Mouse (Mus musculus) midbrain, embryonic 16.5 days (tissue): ENCODE measurements around the gene Tmem178b. TPM values are rescaled to one million over a fixed set of nuclear protein-coding genes. Genes with fewer than 3 reads are reported as not detected.
A peak's percentile ranks its signal among the peaks of the same experiment; 100 is the strongest.

Experiments used
- ATAC-seq: fragments of 200-750 bp; cut with Nextera tagmentation; 2 replicates; pipeline ENCODE4 v1.8.0; 2017; ENCODE audit warnings: moderate TSS enrichment
- H3K27ac ChIP-seq: fragments of 300-500 bp; sonication (generic); 2 replicates; pipeline ENCODE4 v1.5.1; 2014; ENCODE audit warnings: mild to moderate bottlenecking, low read length, mixed read lengths
- H3K27me3 ChIP-seq: fragments of 300-500 bp; sonication (generic); 2 replicates; pipeline ENCODE4 v1.6.1; 2014; ENCODE audit warnings: low read depth, low read length, mixed read lengths; ENCODE audit not compliant: control insufficient read depth, insufficient read depth
- H3K36me3 ChIP-seq: fragments of 300-500 bp; sonication (generic); 2 replicates; pipeline ENCODE4 v1.6.1; 2014; ENCODE audit warnings: mild to moderate bottlenecking, low read length, moderate library complexity, mixed read lengths; ENCODE audit not compliant: control insufficient read depth, insufficient read depth
- H3K4me1 ChIP-seq: fragments of 300-500 bp; sonication (generic); 2 replicates; pipeline ENCODE4 v1.6.1; 2014; ENCODE audit warnings: mild to moderate bottlenecking, low read length, mixed read lengths; ENCODE audit not compliant: control insufficient read depth, insufficient read depth
- H3K4me2 ChIP-seq: fragments of 300-500 bp; sonication (generic); 2 replicates; pipeline ENCODE4 v1.6.1; 2014; ENCODE audit warnings: mild to moderate bottlenecking, low read length, mixed read lengths
- H3K4me3 ChIP-seq: fragments of 300-500 bp; sonication (generic); 2 replicates; pipeline ENCODE4 v1.5.1; 2014; ENCODE audit warnings: low read depth, mild to moderate bottlenecking, low read length, moderate library complexity, mixed read lengths
- H3K9ac ChIP-seq: fragments of 300-500 bp; sonication (generic); 2 replicates; pipeline ENCODE4 v1.6.1; 2014; ENCODE audit warnings: low read depth, low read length, mixed read lengths
- H3K9me3 ChIP-seq: fragments of 300-500 bp; sonication (generic); replicated peaks from 2 replicates; pipeline ENCODE4 v1.6.1; 2014; ENCODE audit warnings: mild to moderate bottlenecking, low read length, mixed read lengths; ENCODE audit not compliant: control insufficient read depth, poor library complexity, severe bottlenecking
- WGBS: fragments of 180-500 bp; shearing (Covaris S2); extraction: QIAGEN DNeasy Blood & Tissue Kit; methylation state at CpG from one replicate; pipeline ENCODE4 v1.1.7; 2014; 5-methylcytosine and 5-hydroxymethylcytosine counted together
- polyA plus RNA-seq: library from polyadenylated mRNA; unstranded; fragments of >200 nt; fragmentation: Nextera tagmentation; extraction: Ambion mirVana; gene quantifications from 2 replicates; pipeline ENCODE4 v1.2.1, GENCODE M21; 2015

Gene Tmem178b
- polyA plus RNA-seq, 1 experiment from 2014 or later = 32.8 TPM

GRCm38 (mm10) chr6:40238857-40239256 is 365.8 kb downstream of the Tmem178b start:
- Histone ChIP-seq H3K27me3 (no peaks in the 10 kb centered on the region), H3K9ac (no peak overlapping the region), H3K4me3 (no peak overlapping the region), H3K4me2 (no peak overlapping the region), H3K36me3 (no peaks in the 10 kb centered on the region), H3K9me3 (no peaks in the 10 kb centered on the region), H3K27ac (no peak overlapping the region), H3K4me1 (peaks cover 10% of the 10 kb centered on the region)
- 61% methylated on average over 3 of the region's 3 CpGs for WGBS
- ATAC-seq = peak; percentile 50; the same call in 1 of the 2 replicates

- Histone ChIP-seq H3K27me3 (no peaks in the 10 kb centered on the region), H3K9me3 (no peaks in the 10 kb centered on the region), H3K4me3 (no peak overlapping the region), H3K36me3 (no peaks in the 10 kb centered on the region), H3K9ac (no peak overlapping the region), H3K27ac (no peak overlapping the region), H3K4me1 (no peaks in the 10 kb centered on the region), H3K4me2 (no peak overlapping the region)
- 84% methylated on average over 2 of the region's 2 CpGs for WGBS
- ATAC-seq = no peak
Measured at GRCm38 (mm10) chr6:40240671-40241070, 367.6 kb downstream of the Tmem178b start.

- 94% methylated on average over 17 of the region's 17 CpGs for WGBS
- Histone ChIP-seq H3K4me1 (no peaks in the 10 kb centered on the region), H3K9ac (no peak overlapping the region), H3K36me3 (no peaks in the 10 kb centered on the region), H3K4me3 (no peak overlapping the region), H3K27me3 (no peaks in the 10 kb centered on the region), H3K27ac (no peak overlapping the region), H3K4me2 (no peak overlapping the region), H3K9me3 (no peaks in the 10 kb centered on the region)
- ATAC-seq = no peak
Measured at GRCm38 (mm10) chr6:40247398-40247946, 374.4 kb downstream of the Tmem178b start.

GRCm38 (mm10) chr6:40249939-40250338 is 376.9 kb downstream of the Tmem178b start:
- Histone ChIP-seq H3K4me1 (peaks cover 4% of the 10 kb centered on the region; the same call in 1 of the 2 replicates), H3K4me3 (no peak overlapping the region), H3K27me3 (no peaks in the 10 kb centered on the region), H3K27ac (no peak overlapping the region), H3K4me2 (no peak overlapping the region), H3K9me3 (no peaks in the 10 kb centered on the region), H3K9ac (no peak overlapping the region), H3K36me3 (no peaks in the 10 kb centered on the region)
- no peak for ATAC-seq

- Histone ChIP-seq H3K36me3 (no peaks in the 10 kb centered on the region), H3K4me1 (no peaks in the 10 kb centered on the region), H3K9me3 (no peaks in the 10 kb centered on the region), H3K9ac (no peak overlapping the region), H3K27me3 (no peaks in the 10 kb centered on the region), H3K4me3 (no peak overlapping the region), H3K4me2 (no peak overlapping the region), H3K27ac (no peak overlapping the region)
- no peak for ATAC-seq
- 95% methylated on average over 1 of the region's 1 CpGs for WGBS
Measured at GRCm38 (mm10) chr6:40263687-40264086, 390.6 kb downstream of the Tmem178b start.

GRCm38 (mm10) chr6:40300707-40301106 is 427.6 kb downstream of the Tmem178b start:
- no peaks in the 10 kb centered on the region for H3K36me3 ChIP-seq
- no peak for ATAC-seq
- no peak overlapping the region for H3K9ac ChIP-seq
- no peak overlapping the region for H3K27ac ChIP-seq
- H3K4me2 ChIP-seq = no peak overlapping the region
- 91% methylated on average over 5 of the region's 5 CpGs for WGBS
- no peaks in the 10 kb centered on the region for H3K4me1 ChIP-seq
- H3K9me3 ChIP-seq = no peaks in the 10 kb centered on the region
- H3K4me3 ChIP-seq = no peak overlapping the region
- no peaks in the 10 kb centered on the region for H3K27me3 ChIP-seq

- Histone ChIP-seq H3K27me3 (no peaks in the 10 kb centered on the region), H3K9me3 (no peaks in the 10 kb centered on the region), H3K4me3 (no peak overlapping the region), H3K36me3 (no peaks in the 10 kb centered on the region), H3K4me1 (no peaks in the 10 kb centered on the region), H3K9ac (no peak overlapping the region), H3K27ac (no peak overlapping the region), H3K4me2 (no peak overlapping the region)
- peak; percentile 84 for ATAC-seq
- 11% methylated on average over 6 of the region's 6 CpGs for WGBS
Measured at GRCm38 (mm10) chr6:40303379-40303778, 430.3 kb downstream of the Tmem178b start.

Other genes with a start within 250 kb of the Tmem178b start
- gene Braf, start 147.8 kb upstream of the Tmem178b start, polyA plus RNA-seq = 25.2 and 26.7 TPM in 2 replicates
- gene Mrps33, start 62.3 kb upstream of the Tmem178b start, polyA plus RNA-seq = 156 and 164 TPM in 2 replicates